Mouse (Mus musculus) naive thymus-derived CD4-positive, alpha-beta T cell, adult 2 months (primary cell): ENCODE results near the gene Magi3.

Source experiments
- DNase-seq: peaks from one replicate; pipeline ENCODE4 v3.0.0-alpha.2; 2011; ENCODE audit warnings: low read depth

Gene Magi3

GRCm38 (mm10) chr3:104220295-104220965 is at the start of gene Magi3:
TSS of gene Magi3 (minus strand) at chr3:104220374.
- DNase-seq, result peak; percentile 98

GRCm38 (mm10) chr3:104264530-104265145 is 44.5 kb upstream of the Magi3 start:
- no peak for DNase-seq

GRCm38 (mm10) chr3:104260221-104260620 is 40.0 kb upstream of the Magi3 start:
- DNase-seq, result no peak

- no peak for DNase-seq
These were observed 39.0 kb upstream of the Magi3 start for GRCm38 (mm10) chr3:104259168-104259567.

GRCm38 (mm10) chr3:104257041-104257440 is 36.9 kb upstream of the Magi3 start:
- no peak for DNase-seq

- no peak for DNase-seq
These were observed 33.6 kb upstream of the Magi3 start for GRCm38 (mm10) chr3:104253760-104254159.

- DNase-seq, result no peak
These were observed 27.7 kb upstream of the Magi3 start for GRCm38 (mm10) chr3:104247850-104248249.

- DNase-seq, result no peak
These were observed 26.9 kb upstream of the Magi3 start for GRCm38 (mm10) chr3:104247057-104247456.

GRCm38 (mm10) chr3:104244373-104244772 is 24.2 kb upstream of the Magi3 start:
- no peak for DNase-seq

- DNase-seq, result no peak
These were observed 23.8 kb upstream of the Magi3 start for GRCm38 (mm10) chr3:104243972-104244371.

GRCm38 (mm10) chr3:104239785-104240184 is 19.6 kb upstream of the Magi3 start:
- DNase-seq, result no peak

GRCm38 (mm10) chr3:104239376-104239775 is 19.2 kb upstream of the Magi3 start:
- DNase-seq, result no peak

- no peak for DNase-seq
These were observed 17.8 kb upstream of the Magi3 start for GRCm38 (mm10) chr3:104237846-104238440.

GRCm38 (mm10) chr3:104236029-104236428 is 15.9 kb upstream of the Magi3 start:
- DNase-seq, result no peak

- DNase-seq, result no peak
These were observed 14.9 kb upstream of the Magi3 start for GRCm38 (mm10) chr3:104235099-104235498.

- no peak for DNase-seq
These were observed 13.5 kb upstream of the Magi3 start for GRCm38 (mm10) chr3:104233366-104234312.

GRCm38 (mm10) chr3:104227438-104228111 is 7.4 kb upstream of the Magi3 start:
- no peak for DNase-seq

GRCm38 (mm10) chr3:104226731-104227130 is 6.6 kb upstream of the Magi3 start:
- no peak for DNase-seq

- DNase-seq, result peak; percentile 52
These were observed 982 bp upstream of the Magi3 start for GRCm38 (mm10) chr3:104221156-104221555.

GRCm38 (mm10) chr3:104219531-104220294 is 461 bp downstream of the Magi3 start:
- peak; percentile 66 for DNase-seq

- peak; percentile 62 for DNase-seq
These were observed 1.2 kb downstream of the Magi3 start for GRCm38 (mm10) chr3:104218926-104219325.
